Mouse (Mus musculus): Measurements from ENCODE around the gene 2300009A05Rik. TPM values are rescaled to one million over a fixed set of nuclear protein-coding genes. Genes with fewer than 3 reads are reported as not detected.

2300009A05Rik gene
- polyA plus RNA-seq, 1 experiment from 2014 or later, result 53.4 TPM

Other genes with a start within 250 kb of the 2300009A05Rik start
- 37.4 TPM in 2 replicates for gene Map2k5, start 21.3 kb downstream of the 2300009A05Rik start, polyA plus RNA-seq (2016; fragmentation: Nextera tagmentation; extraction: Ambion mirVana)
- gene Iqch, start 203.2 kb upstream of the 2300009A05Rik start, polyA plus RNA-seq (2016; fragmentation: Nextera tagmentation; extraction: Ambion mirVana), result 0.10 TPM in 1 of 2 replicates, not detected in the other
- 50.4 and 51.5 TPM in 2 replicates for gene Aagab, start 203.4 kb upstream of the 2300009A05Rik start, polyA plus RNA-seq (2016; fragmentation: Nextera tagmentation; extraction: Ambion mirVana)